Mouse (Mus musculus): ENCODE results near the gene 3110040N11Rik.

The 3110040N11Rik gene

GRCm38 (mm10) chr7:81738720-81739385 lies 50.4 kb downstream of the 3110040N11Rik start:
- DNase-seq (ENCODE audit: low read depth, low spot score): no peak

GRCm38 (mm10) chr7:81735300-81736048 lies 53.8 kb downstream of the 3110040N11Rik start:
- DNase-seq (ENCODE audit: low read depth, low spot score): no peak

GRCm38 (mm10) chr7:81732183-81733089 lies 56.8 kb downstream of the 3110040N11Rik start:
- DNase-seq (ENCODE audit: low read depth, low spot score): no peak
